Mouse (Mus musculus) cerebellum, adult 18-20 months (tissue): ENCODE results near the gene Fgfr2.

Experiments used
- DNase-seq, 2 experiments: peaks; one replicate each; pipeline ENCODE4 v3.0.0; 2021

Gene Fgfr2

GRCm38 (mm10) chr7:133005772-133006171 is 117.4 kb downstream of the Fgfr2 start:
- DNase-seq: no peak

GRCm38 (mm10) chr7:133003421-133003820 is 119.7 kb downstream of the Fgfr2 start:
- DNase-seq: peak; percentile 93 to 94

GRCm38 (mm10) chr7:133002271-133002670 is 120.9 kb downstream of the Fgfr2 start:
- no peak for DNase-seq

- DNase-seq: no peak
These were observed 121.8 kb downstream of the Fgfr2 start for GRCm38 (mm10) chr7:133001388-133001787.

GRCm38 (mm10) chr7:132999061-132999460 is 124.1 kb downstream of the Fgfr2 start:
- DNase-seq: no peak

- no peak for DNase-seq
These were observed 124.5 kb downstream of the Fgfr2 start for GRCm38 (mm10) chr7:132998639-132999038.

GRCm38 (mm10) chr7:132996391-132996790 is 126.8 kb downstream of the Fgfr2 start:
- peak in 1 of 2 experiments; percentile 44 for DNase-seq

- no peak for DNase-seq
These were observed 128.4 kb downstream of the Fgfr2 start for GRCm38 (mm10) chr7:132994628-132995191.

GRCm38 (mm10) chr7:132994120-132994519 is 129.0 kb downstream of the Fgfr2 start:
- no peak for DNase-seq

GRCm38 (mm10) chr7:132992967-132993615 is 130.1 kb downstream of the Fgfr2 start:
- DNase-seq: no peak

- DNase-seq: no peak
These were observed 131.8 kb downstream of the Fgfr2 start for GRCm38 (mm10) chr7:132991240-132991900.

GRCm38 (mm10) chr7:132989839-132990238 is 133.3 kb downstream of the Fgfr2 start:
- no peak for DNase-seq

- no peak for DNase-seq
These were observed 140.5 kb downstream of the Fgfr2 start for GRCm38 (mm10) chr7:132982639-132983038.

- no peak for DNase-seq
These were observed 145.2 kb downstream of the Fgfr2 start for GRCm38 (mm10) chr7:132977981-132978380.

- no peak for DNase-seq
These were observed 147.1 kb downstream of the Fgfr2 start for GRCm38 (mm10) chr7:132976079-132976478.

GRCm38 (mm10) chr7:132972079-132972478 is 151.1 kb downstream of the Fgfr2 start:
- no peak for DNase-seq

GRCm38 (mm10) chr7:132965707-132966106 is 157.4 kb downstream of the Fgfr2 start:
- DNase-seq: no peak

- DNase-seq: no peak
These were observed 158.8 kb downstream of the Fgfr2 start for GRCm38 (mm10) chr7:132964395-132964794.

GRCm38 (mm10) chr7:132950613-132951012 is 172.5 kb downstream of the Fgfr2 start:
- no peak for DNase-seq

GRCm38 (mm10) chr7:132949968-132950367 is 173.2 kb downstream of the Fgfr2 start:
- DNase-seq: no peak

- DNase-seq: no peak
These were observed 182.6 kb downstream of the Fgfr2 start for GRCm38 (mm10) chr7:132940569-132940968.

GRCm38 (mm10) chr7:132939118-132939517 is 184.0 kb downstream of the Fgfr2 start:
- DNase-seq: no peak

- DNase-seq: no peak
These were observed 188.4 kb downstream of the Fgfr2 start for GRCm38 (mm10) chr7:132934743-132935142.

- no peak for DNase-seq
These were observed 189.8 kb downstream of the Fgfr2 start for GRCm38 (mm10) chr7:132933331-132933730.
